Mouse (Mus musculus): Measurements from ENCODE around the gene Fgf11. TPM values are rescaled to one million over a fixed set of nuclear protein-coding genes. Genes with fewer than 3 reads are reported as not detected.

The Fgf11 gene
- polyA plus RNA-seq, 1 experiment from 2014 or later, result 4.4 TPM

DNA sequence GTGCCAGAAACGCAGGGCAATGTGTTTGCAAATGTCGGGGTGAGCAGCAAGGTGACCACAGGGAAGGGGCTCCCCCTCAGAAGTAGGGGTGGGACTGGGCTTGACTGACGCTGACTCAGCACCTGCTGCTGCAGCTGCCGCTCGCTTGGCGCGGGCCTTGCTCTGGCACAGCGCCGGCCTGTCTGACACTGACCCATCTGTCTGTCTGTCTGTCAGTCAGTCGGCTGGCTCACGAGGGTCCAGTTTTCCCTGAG, 1.6 kb downstream of the Fgf11 start:
- peak overlapping the region; percentile 35; the same call in 1 of the 2 replicates for H3K9ac ChIP-seq
- ATAC-seq (ENCODE audit: insufficient number of reproducible peaks, low FRiP score, low TSS enrichment, low read depth), result no peak
- H3K27me3 ChIP-seq, result peaks cover 20% of the 10 kb centered on the region
- 2% methylated on average over 11 of the region's 11 CpGs for WGBS
- H3K4me2 ChIP-seq (replicated peaks), result peak overlapping the region; percentile 97
- H3K27ac ChIP-seq (replicated peaks), result peak overlapping the region; percentile 77
- no peaks in the 10 kb centered on the region for H3K9me3 ChIP-seq (replicated peaks)
- H3K4me3 ChIP-seq (replicated peaks), result peak overlapping the region; percentile 63
- H3K36me3 ChIP-seq, result no peaks in the 10 kb centered on the region
- peaks cover 69% of the 10 kb centered on the region for H3K4me1 ChIP-seq

DNA sequence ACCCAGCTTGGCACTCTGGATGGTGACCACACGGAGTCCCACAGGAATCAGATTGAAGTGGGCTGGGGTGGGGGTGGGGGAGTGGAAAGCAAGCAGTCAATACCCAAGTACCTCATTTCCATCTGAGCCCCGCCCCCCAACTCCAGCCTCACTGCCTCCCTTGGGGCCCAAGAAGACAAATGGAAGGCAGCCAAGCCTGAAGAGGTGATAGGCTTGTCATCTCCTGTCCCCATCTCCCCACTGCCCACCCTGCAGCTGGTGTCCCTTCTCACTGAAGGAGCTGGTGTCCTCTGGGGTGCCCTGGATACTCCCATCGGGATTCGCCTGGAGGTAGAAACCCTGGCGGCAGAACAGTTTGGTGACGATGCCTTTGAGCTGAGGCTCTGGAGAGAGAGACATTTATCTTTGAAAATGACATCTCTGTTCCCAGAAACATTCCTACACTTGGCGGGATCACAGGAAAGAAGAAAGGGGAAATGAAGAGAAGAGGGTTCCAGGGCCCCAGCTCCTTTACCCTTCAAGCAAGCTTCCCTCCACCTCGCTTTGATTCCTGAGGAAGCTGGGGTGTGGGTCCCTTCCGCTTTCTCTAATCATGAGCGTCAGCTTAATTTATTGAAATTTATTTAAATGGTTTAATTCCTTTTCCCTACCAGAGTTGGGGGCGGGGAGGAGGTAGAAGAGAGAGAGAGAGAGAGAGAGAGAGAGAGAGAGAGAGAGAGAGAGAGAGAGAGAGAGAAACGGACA, 2.1 kb downstream of the Fgf11 start:
- Histone ChIP-seq H3K36me3 (no peaks in the 10 kb centered on the region), H3K27ac (replicated peaks) (peak overlapping the region; percentile 17; the same call in 1 of the 2 replicates), H3K27me3 (peaks cover 15% of the 10 kb centered on the region), H3K9ac (no peak overlapping the region), H3K4me2 (replicated peaks) (peak overlapping the region; percentile 97), H3K4me3 (replicated peaks) (peak overlapping the region; percentile 63; the same call in 1 of the 2 replicates), H3K9me3 (replicated peaks) (no peaks in the 10 kb centered on the region), H3K4me1 (peaks cover 65% of the 10 kb centered on the region)
- WGBS, result 33% methylated on average over 12 of the region's 12 CpGs
- ATAC-seq (ENCODE audit: insufficient number of reproducible peaks, low FRiP score, low TSS enrichment, low read depth), result no peak

DNA sequence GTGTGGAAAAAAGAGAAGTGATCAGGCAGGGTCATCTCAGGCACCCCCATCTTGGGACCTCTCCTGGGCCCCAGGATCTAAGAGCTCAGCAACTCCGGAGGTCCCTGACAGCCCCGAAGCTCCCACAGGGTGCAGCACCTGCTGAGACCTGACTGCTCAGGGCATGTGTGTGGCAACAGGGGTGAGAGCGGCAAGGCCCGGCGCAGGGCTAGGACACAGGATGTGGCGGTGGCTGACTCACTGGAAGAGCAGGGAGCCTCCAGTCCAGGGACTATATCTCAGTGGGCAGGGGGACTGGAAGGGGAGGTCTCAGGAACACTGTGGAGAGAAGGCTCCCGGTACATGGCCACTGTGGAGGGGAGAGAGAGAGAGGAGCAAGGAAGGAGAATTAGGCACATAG, 3.7 kb downstream of the Fgf11 start:
- Histone ChIP-seq H3K27me3 (peaks cover 11% of the 10 kb centered on the region; the same call in 1 of the 2 replicates), H3K4me1 (peaks cover 48% of the 10 kb centered on the region), H3K4me2 (replicated peaks) (no peak overlapping the region), H3K36me3 (no peaks in the 10 kb centered on the region), H3K4me3 (replicated peaks) (no peak overlapping the region), H3K27ac (replicated peaks) (no peak overlapping the region), H3K9ac (no peak overlapping the region), H3K9me3 (replicated peaks) (no peaks in the 10 kb centered on the region)
- no peak for ATAC-seq (ENCODE audit: insufficient number of reproducible peaks, low FRiP score, low TSS enrichment, low read depth)
- WGBS, result 82% methylated on average over 7 of the region's 7 CpGs

DNA sequence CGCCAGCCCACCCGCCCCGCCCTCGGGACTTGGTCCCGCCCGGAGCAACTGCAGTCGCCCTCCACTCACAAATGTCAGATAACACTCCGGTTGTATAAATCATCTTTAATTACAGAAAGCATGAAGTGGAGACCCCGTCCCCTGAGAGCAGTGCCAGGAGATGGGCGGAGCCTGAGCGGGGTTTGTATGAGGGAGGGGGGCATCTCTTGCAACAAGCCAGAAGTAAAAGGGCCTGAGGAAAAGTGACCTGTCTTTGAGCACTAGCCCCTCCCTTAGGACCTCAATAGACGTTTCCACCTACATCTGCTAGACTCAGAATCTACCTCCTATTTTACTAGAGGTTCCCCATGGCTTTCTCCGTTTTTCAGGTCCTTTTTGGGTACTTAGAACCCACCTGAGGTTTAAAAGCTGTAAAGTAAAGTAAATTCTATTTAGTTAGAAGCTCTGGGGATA, 5.6 kb downstream of the Fgf11 start:
- no peak for ATAC-seq (ENCODE audit: insufficient number of reproducible peaks, low FRiP score, low TSS enrichment, low read depth)
- WGBS, result 1% methylated on average over 13 of the region's 13 CpGs
- H3K9ac ChIP-seq, result peak overlapping the region; percentile 42; the same call in 1 of the 2 replicates
- peaks cover 29% of the 10 kb centered on the region for H3K4me1 ChIP-seq
- H3K27me3 ChIP-seq, result 0 out of 2 replicates have a peak, but pooled peaks cover 6% of the 10 kb centered on the region
- no peaks in the 10 kb centered on the region for H3K9me3 ChIP-seq (replicated peaks)
- no peaks in the 10 kb centered on the region for H3K36me3 ChIP-seq
- 0 out of 2 replicates have a peak overlapping the region, but pooled peaks have one; percentile 12 for H3K27ac ChIP-seq (replicated peaks)
- H3K4me3 ChIP-seq (replicated peaks), result peak overlapping the region; percentile 56
- peak overlapping the region; percentile 98 for H3K4me2 ChIP-seq (replicated peaks)

DNA sequence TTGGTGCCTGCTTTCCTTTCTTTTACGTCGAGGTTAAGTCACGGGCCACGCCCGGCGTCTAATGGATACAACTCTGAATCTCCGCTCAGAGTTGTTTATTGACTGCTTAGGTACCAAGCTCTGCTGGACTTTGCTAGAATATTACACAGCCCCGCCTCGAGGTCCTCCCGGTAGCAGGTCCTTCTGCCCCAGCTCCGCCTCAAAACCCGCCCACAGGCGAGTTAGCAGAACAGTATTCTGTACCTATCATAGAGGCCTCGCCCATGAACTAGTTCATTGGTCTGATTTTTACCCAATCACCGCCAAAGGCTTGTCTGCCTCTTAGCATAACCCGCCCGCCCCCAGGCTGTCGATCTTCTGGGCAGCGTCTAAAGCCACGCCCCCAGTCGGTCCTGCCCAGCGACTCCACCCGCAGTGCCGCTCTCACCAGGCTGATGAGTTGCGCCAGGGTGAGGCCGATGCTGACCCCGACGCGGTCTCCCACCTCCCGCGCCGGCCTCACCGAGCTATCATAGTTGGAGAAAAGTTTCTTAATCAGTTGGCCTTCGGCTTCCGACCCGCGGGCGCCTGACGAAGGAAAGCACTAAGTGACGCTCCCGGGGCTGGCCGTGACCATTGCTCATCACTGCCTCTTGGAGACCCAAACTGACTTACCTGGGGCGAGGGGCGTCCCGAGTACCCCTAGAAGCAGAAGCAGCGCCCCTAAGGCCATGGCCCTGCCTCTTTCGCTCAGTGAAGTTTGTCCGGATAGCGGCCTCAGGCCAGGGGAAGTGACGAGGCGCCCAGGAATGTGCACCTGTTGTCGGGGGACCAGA, 6.3 kb downstream of the Fgf11 start, which contains the start of gene Chrnb1:
TSS of gene Chrnb1 (minus strand) at position 776 of the 815 bp plus-strand sequence.
- no peaks in the 10 kb centered on the region for H3K9me3 ChIP-seq (replicated peaks)
- H3K4me3 ChIP-seq (replicated peaks), result peak within 1 kb of the TSS; percentile 56
- H3K27me3 ChIP-seq, result 0 out of 2 replicates have a peak, but pooled peaks cover 6% of the 10 kb centered on the region
- peak within 1 kb of the TSS; percentile 42 for H3K9ac ChIP-seq
- no peaks in the 10 kb centered on the region for H3K36me3 ChIP-seq
- H3K4me2 ChIP-seq (replicated peaks), result peak within 1 kb of the TSS; percentile 98
- peaks cover 23% of the 10 kb centered on the region for H3K4me1 ChIP-seq
- peak; percentile 92 for ATAC-seq (ENCODE audit: insufficient number of reproducible peaks, low FRiP score, low TSS enrichment, low read depth)
- 2% methylated on average over 52 of the region's 52 CpGs for WGBS
- H3K27ac ChIP-seq (replicated peaks), result peak within 1 kb of the TSS; percentile 78

DNA sequence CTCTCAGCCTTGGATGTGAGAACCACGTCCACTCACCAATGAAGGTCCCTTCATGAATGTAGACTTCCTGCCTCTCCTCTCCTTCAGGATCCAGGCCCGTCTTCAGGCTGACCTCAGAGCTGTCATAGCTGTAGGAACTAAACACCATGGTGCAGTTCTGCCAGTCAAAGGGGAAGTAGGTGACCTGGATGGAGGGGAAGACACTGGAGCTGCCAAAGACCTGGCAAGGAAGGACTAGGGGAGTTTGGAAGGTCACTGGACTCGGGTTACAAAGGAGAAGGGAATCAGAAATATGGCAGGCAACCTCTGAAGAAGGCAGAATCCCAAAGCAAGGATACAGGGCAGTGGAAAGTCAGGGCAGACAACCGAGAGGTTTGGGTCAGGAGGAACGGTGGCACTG, 8.2 kb downstream of the Fgf11 start:
- no peak overlapping the region for H3K9ac ChIP-seq
- 0 out of 2 replicates have a peak, but pooled peaks cover 6% of the 10 kb centered on the region for H3K27me3 ChIP-seq
- peaks cover 9% of the 10 kb centered on the region for H3K4me1 ChIP-seq
- no peak overlapping the region for H3K27ac ChIP-seq (replicated peaks)
- WGBS, result 62% methylated on average over 5 of the region's 5 CpGs
- ATAC-seq (ENCODE audit: insufficient number of reproducible peaks, low FRiP score, low TSS enrichment, low read depth), result no peak
- no peaks in the 10 kb centered on the region for H3K9me3 ChIP-seq (replicated peaks)
- H3K4me3 ChIP-seq (replicated peaks), result no peak overlapping the region
- no peak overlapping the region for H3K4me2 ChIP-seq (replicated peaks)
- H3K36me3 ChIP-seq, result no peaks in the 10 kb centered on the region

DNA sequence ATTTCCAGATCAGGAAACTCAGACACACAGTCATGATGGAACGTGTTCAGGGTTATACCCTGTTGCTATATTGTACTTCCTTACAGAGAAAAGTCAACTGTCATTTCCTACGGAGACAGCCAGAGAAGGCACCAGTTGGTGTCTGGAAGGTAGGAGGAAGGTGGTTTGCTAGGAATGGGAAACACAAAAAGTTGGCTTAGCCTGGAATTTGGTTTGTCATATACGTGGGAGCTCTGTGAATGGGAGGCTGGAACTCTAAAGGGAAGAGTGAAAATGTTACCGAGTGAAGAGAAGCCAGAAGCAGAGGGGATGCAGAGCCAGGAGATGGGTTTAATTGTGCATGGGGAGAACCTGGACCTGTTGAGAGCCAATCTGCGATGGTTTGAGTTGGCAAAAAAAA, 10.2 kb downstream of the Fgf11 start:
- Histone ChIP-seq H3K9me3 (replicated peaks) (no peaks in the 10 kb centered on the region), H3K9ac (no peak overlapping the region), H3K27ac (replicated peaks) (no peak overlapping the region), H3K27me3 (no peaks in the 10 kb centered on the region), H3K36me3 (no peaks in the 10 kb centered on the region), H3K4me1 (peaks cover 9% of the 10 kb centered on the region), H3K4me2 (replicated peaks) (no peak overlapping the region), H3K4me3 (replicated peaks) (no peak overlapping the region)
- no peak for ATAC-seq (ENCODE audit: insufficient number of reproducible peaks, low FRiP score, low TSS enrichment, low read depth)
- 60% methylated on average over 5 of the region's 5 CpGs for WGBS

DNA sequence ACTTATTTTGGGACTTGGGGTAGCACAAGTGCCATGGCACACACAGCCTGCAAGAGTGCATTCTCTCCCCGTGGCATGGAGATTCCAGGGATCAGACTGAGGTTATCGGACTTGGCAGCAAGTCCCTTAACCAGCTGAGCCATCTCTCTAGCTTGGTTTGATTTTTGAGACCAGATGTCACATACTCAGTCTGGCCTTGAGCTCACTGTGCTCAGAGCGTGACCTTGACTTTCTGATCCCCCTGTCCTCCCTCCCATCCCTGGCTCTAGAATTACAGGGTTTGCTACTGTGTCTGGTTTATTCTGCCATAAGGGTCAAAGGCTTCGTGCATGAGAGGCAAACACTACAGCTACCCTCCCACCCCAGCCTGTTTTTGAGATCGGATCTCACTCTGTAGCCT, 12.2 kb downstream of the Fgf11 start:
- H3K4me2 ChIP-seq (replicated peaks), result no peak overlapping the region
- no peak overlapping the region for H3K9ac ChIP-seq
- no peak overlapping the region for H3K4me3 ChIP-seq (replicated peaks)
- no peak overlapping the region for H3K27ac ChIP-seq (replicated peaks)
- ATAC-seq (ENCODE audit: insufficient number of reproducible peaks, low FRiP score, low TSS enrichment, low read depth), result no peak
- 0 out of 2 replicates have a peak, but pooled peaks cover 5% of the 10 kb centered on the region for H3K4me1 ChIP-seq
- no peaks in the 10 kb centered on the region for H3K27me3 ChIP-seq
- H3K36me3 ChIP-seq, result no peaks in the 10 kb centered on the region
- 45% methylated on average over 5 of the region's 5 CpGs for WGBS
- H3K9me3 ChIP-seq (replicated peaks), result no peaks in the 10 kb centered on the region

DNA sequence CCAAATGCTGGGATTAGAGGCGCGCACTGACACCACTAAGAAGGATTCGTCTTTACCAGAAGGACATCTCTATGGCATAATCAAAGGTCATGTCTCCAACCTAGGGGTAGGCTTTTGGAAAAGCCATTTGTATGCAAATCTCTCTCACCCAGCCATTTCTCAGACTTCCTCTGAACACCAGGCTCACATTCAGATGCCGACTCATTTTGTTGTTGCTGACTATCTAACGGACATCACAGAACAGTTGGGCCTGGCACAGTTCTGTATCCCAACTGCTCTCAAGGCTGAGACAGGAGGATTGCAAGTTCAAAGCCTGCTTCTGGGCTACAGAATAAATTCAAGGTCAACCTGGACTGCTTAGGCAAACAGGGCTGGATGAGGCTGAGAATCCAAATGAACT, 14.4 kb downstream of the Fgf11 start:
- WGBS, result 87% methylated on average over 5 of the region's 5 CpGs
- H3K4me3 ChIP-seq (replicated peaks), result no peak overlapping the region
- ATAC-seq (ENCODE audit: insufficient number of reproducible peaks, low FRiP score, low TSS enrichment, low read depth), result no peak
- H3K27ac ChIP-seq (replicated peaks), result no peak overlapping the region
- H3K27me3 ChIP-seq, result no peaks in the 10 kb centered on the region
- 0 out of 2 replicates have a peak, but pooled peaks cover 5% of the 10 kb centered on the region for H3K4me1 ChIP-seq
- no peak overlapping the region for H3K9ac ChIP-seq
- no peak overlapping the region for H3K4me2 ChIP-seq (replicated peaks)
- no peaks in the 10 kb centered on the region for H3K9me3 ChIP-seq (replicated peaks)
- H3K36me3 ChIP-seq, result no peaks in the 10 kb centered on the region

DNA sequence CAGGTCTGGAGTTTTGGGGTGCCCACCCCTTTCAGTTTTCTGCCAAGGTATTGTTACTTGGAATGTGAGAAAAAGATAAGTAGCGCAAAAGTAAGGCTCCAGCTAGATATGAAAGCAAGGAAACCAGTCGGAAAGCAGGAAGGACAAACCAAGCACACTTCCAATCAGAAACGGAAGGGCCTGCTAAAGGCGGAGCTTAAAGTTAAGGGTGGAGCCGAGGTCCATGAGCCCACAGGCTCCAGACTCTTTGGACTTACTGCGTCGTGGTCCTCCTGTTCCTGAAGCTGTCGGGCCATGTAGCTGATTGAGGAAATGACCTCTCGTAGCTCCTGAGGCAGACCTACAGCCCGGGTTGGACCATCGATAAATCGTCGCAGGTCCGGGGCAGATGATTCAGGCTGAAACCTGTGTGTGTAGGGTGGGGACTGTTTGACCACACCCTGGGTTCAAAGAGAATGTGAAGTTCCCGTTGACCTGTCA, 16.8 kb downstream of the Fgf11 start:
- Histone ChIP-seq H3K9me3 (replicated peaks) (no peaks in the 10 kb centered on the region), H3K27me3 (no peaks in the 10 kb centered on the region), H3K4me2 (replicated peaks) (peak overlapping the region; percentile 17; the same call in 1 of the 2 replicates), H3K27ac (replicated peaks) (no peak overlapping the region), H3K4me1 (0 out of 2 replicates have a peak, but pooled peaks cover 5% of the 10 kb centered on the region), H3K36me3 (no peaks in the 10 kb centered on the region), H3K4me3 (replicated peaks) (peak overlapping the region; percentile 6; the same call in 1 of the 2 replicates), H3K9ac (no peak overlapping the region)
- WGBS, result 43% methylated on average over 15 of the region's 15 CpGs
- no peak for ATAC-seq (ENCODE audit: insufficient number of reproducible peaks, low FRiP score, low TSS enrichment, low read depth)

DNA sequence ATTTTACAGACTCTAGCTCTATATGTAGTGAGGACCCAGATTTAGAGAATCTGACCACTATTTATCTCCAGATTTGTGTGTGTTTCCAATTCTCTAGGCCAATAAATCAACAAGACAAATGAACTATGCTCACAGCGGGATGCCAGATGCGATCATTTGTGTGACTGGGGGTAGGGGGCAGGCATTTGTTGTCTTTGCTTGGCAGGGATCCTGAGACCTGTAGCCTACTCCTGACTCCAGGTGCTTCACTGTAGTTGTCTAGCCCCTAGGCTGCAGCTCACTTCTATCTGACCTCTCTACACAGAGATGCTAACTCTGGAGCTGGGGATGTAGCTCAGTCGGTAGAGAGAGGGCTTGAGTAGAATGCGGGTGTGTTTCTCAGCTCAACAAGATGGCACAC, 19.8 kb downstream of the Fgf11 start:
- H3K4me1 ChIP-seq, result peaks cover 25% of the 10 kb centered on the region
- 40% methylated on average over 4 of the region's 4 CpGs for WGBS
- H3K9ac ChIP-seq, result no peak overlapping the region
- H3K27me3 ChIP-seq, result no peaks in the 10 kb centered on the region
- no peaks in the 10 kb centered on the region for H3K9me3 ChIP-seq (replicated peaks)
- H3K4me2 ChIP-seq (replicated peaks), result no peak overlapping the region
- H3K4me3 ChIP-seq (replicated peaks), result no peak overlapping the region
- no peak for ATAC-seq (ENCODE audit: insufficient number of reproducible peaks, low FRiP score, low TSS enrichment, low read depth)
- H3K27ac ChIP-seq (replicated peaks), result no peak overlapping the region
- peaks cover 12% of the 10 kb centered on the region; the same call in 1 of the 2 replicates for H3K36me3 ChIP-seq

Measured in embryonic facial prominence, embryonic 15.5 days (tissue).